Mouse (Mus musculus) CD4-positive helper T cell, adult 2 months (primary cell): ENCODE data around the gene Slc44a1.

Experiments
- DNase-seq: peaks from one replicate; pipeline ENCODE4 v3.0.0-alpha.2; 2012; ENCODE audit warnings: low read depth, missing footprints, low spot score

The Slc44a1 gene

DNA sequence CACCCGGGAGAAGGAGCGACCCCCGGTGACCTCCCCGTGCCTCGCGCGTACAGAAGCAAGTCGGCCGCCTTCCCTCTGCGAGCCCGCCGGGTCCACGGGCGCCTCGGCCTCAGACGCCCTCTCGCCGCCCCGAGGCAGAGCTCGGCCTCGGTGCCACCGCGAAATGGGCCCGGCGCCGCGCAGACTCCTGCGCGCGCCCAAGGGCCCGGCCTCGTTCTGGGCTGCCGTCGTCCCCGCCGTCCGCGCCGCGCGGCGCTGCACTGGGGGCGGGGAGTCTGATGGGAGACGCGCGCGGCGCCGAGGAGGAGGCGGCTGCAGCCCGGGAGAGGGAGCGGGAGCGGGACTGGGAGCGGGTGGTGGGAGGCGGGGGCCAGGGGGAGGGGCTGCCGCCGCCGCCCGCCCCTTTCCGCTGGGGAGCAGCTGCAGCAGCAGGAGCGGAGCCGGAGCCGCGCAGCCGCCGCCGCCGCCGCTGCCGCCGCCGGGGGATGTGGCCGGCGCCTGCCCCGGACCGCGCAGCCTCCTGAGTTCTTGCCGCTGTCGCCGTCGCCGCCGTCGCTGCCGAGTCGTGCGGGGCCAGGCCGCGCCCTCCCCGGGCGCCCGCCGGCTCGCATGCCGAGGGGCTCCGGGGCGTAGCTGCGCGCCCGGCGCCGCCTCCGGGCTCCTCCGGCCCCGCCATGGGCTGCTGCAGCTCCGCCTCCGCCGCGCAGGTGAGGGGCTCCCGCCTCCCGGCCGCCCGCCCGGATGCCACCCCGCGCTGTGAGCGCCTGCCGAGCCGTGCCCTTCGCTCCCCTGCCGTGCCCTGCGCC lies at the start of gene Slc44a1:
TSS of gene Slc44a1 (plus strand) at position 404 of the 806 bp plus-strand sequence.
- DNase-seq, result peak; percentile 90

DNA sequence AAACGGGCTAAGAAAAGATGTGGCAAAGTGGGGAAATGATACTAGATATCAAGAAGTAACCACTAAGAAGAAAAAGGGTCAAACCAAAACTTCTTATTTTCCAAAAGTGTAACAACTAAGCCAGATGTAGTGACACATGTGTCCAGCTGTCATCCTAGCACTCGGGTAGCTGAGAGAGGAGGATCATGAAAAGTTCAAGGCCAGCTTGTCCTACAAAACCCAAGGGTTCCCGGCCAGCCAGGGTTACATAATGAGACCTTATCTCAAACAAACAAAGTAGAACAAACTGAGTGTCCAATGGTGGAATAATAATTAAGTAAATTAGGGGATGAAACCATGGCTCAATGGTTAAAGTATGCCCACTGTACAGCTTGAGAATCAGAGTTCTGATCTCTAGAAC lies 45.2 kb upstream of the Slc44a1 start:
- no peak for DNase-seq

DNA sequence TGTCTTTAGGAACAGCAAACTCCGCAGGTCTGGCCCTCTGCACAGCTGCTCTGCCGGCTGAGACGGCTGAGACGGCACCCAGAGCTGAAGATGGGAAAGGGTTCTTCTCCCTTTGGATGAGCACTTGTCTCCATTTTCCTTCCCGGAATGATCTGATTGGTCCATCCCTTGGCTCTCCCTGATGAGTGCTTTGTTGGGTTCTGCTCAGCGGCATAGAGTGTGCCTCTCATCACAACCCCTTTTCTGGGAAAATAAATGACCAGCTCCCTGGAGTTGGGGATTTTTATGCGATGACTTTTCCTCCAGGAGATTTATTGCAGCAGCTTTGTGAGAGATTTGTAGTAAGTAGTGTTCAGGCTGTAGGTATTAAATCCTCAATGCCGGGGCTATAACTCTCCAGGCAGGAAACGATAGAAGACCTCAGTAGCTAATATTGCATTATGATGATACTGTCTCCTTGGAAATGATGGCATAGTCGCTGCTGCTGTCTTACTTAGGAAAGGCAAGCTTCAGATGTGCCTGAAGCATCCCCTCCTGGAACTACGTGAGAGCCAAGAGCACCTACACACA lies 43.5 kb upstream of the Slc44a1 start:
- no peak for DNase-seq

DNA sequence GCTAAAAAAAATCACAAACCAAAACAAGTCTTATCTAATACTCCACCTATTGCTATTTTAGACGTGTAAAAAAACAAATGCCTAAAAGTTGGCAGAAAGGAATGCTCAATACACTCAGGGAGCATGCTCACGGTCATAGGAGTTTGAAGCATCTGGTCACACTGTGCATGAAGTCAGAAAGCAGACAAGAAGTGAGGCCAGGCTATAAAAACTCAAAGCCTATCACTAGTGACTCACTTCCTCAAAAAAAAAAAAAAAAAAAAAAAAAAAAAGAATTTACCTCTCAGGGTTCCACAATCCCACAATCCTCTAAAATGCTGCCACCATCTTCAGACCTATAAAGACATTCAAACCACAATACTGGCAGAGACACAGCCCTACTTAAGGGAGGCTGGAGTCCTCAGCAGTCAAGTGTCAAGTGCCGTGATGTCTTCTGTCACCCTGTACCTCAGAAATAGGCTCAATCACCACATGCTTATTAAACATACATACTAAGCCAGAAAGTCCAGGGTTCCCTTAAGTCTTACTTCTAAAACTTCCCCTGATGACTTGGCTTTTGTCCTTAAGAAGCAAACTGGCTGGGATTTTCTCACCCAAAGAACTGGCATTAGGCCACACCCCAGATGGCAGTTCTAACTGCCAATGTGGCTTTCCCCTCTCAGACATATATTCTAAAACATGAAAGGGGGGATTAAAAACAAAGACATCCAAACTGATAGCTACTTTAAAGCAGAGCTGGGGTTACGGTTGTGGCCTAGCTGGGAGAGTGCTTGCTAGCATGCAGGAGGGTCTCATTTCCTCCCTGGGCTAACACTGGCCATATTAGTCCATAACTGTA lies 42.7 kb upstream of the Slc44a1 start:
- no peak for DNase-seq

DNA sequence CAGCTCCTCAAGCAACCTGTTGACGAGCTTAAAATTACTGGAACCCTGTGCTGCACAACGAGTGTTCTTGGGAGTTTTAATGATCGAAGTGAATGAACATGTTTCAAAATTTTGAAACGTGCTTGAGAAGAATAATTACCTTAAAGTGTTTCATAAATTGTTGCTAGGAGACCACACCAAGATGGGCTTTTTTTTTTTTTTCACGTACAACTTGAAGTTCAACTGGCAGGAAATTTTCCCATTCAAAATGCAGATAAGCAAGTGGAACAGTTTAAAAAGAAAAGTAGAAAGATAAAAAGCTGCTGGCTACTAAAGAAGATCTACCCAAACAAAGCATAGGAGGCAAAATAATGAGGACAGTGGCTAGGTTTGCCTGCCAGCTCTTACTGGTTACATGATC lies 41.7 kb upstream of the Slc44a1 start:
- DNase-seq, result no peak

DNA sequence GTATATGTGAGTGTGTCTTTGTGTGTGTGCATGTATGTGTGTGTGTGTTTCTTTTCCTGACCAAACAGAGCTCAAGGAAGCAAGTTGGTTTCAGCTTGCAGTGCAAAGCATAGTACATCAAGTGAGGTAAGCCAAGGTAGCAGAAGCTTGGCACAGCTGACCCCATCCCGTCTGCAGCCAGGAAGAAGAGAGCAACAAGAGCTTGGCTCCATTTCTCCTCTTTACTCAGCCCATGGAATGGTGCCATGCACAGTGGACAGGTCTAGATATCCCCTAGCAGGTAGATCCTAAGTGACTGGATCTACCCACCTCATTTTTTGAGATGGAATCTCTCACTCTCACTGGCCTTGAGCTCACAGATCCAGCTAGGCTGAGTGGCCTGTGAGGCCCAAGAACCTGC lies 40.8 kb upstream of the Slc44a1 start:
- DNase-seq, result no peak

DNA sequence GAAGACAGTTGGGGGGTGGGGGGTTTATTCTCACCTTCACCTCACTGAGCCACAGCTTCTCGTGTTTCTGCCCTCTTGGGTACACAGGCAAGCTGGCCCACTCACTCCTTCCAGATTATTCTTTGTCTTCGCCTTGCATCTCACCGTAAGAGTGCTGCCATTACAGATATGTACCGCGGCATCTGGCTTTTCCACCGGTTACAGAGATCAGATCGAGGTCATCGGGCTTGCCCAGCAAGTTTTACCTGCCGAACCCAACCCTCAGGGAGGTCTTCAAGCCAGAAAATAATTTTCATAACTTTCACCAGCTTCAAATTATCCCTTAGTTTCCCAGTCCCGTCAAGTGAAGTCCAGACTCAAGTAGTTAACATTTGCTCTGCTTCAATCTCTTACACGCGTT lies 36.8 kb upstream of the Slc44a1 start:
- DNase-seq, result no peak

DNA sequence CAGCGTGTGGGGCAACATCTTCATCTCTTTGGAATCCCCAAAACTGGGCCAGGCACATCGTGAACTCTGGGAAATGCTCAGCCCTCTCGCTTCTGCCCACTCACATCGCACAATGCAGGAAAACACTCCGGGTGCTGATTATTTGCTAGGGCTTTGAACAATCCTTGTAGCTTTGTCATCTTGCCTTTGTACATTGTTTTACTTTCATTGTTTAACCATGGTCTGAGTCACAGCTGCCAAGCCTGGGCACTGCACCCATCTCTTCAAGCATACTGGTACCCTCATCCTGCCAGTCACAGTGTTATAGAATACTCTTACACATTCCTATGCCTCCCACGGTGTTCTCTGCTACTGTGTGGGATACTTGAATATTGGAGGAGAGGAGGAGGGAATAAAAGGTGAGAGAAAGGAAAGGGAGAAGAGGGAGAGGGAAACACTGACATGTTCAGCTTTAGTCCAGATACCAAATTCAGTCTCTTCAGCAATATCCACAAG lies 35.7 kb upstream of the Slc44a1 start:
- no peak for DNase-seq

DNA sequence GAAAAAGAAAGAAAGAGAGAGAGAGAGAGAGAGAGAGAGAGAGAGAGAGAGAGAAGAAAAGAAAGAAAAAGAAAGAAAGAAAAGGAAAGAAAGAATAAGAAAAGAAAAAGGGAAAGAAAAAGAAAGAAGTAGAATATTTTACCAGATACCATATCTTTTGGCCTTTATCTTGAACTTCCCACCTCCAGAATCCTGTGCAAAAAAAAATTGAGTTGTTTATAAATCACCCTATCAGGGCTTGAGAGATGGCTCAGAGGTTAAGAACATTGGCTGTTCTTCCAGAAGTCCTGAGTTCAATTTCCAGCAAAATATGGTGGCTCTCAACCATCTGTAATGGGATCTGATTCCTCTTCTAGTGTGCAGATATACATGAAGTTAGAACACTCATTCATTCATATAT lies 33.3 kb upstream of the Slc44a1 start:
- no peak for DNase-seq

DNA sequence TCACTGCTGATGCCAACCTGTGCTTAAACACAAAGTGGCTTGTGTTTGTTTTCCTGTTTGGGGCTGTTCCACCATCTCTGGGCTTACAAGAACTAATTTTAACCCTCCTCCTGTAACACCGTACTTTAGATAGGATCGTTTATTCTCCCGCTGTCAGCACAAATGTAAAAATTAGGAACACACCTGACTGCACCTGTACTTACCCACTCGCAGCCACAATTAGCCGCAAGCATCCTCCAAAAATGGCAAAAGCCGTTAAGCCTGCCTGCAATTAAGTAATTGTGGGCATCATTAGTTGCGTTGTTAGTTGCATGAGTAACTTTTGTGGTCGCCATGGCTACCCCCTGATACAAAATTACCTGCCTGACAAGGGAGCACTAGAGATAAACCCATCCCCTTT lies 31.4 kb upstream of the Slc44a1 start:
- DNase-seq, result no peak

DNA sequence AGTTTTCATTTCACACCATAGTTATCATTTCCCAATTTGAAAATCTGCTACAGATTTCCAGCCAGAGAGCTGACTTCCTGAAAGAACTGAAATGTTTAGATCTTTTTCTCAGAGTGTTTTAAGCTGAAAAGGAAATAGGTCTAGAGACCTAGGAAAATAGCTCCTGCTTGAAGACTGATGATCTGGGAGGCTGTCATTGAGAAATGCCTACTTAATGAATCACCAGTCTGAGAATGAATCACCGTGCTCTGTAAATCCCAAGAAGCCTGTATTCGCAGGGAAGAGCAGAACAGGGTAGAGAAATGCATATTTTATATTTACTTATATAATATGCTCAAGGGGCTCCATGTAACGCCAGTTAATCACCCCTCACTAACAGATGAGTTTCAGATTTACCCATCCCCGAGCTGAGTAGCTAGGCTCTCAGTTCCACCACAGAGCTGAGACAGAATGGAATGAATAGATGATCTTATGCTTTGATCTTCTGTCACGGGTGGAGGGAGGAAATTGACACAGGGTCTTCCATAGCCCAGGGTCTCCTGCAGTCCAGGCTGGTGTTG lies 30.6 kb upstream of the Slc44a1 start:
- no peak for DNase-seq

DNA sequence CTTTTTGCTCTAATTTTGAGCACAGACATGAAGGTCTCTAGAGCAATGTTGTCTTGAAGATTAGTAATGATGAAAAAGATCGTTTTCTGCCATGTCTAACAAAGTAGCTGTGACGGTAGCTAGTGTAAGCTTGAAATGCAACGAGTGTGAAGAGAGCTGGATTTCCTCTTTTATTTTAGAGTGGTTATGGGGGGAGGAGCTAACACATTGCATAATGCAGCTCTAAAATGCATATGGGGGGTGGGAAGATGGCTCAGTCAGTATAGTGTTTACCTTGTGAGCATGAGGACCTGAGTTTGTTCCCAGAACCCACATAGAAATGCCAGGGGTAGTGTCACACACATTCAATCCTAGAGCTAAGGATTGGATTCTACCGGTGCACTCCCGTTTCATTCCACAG lies 29.5 kb upstream of the Slc44a1 start:
- DNase-seq, result no peak

DNA sequence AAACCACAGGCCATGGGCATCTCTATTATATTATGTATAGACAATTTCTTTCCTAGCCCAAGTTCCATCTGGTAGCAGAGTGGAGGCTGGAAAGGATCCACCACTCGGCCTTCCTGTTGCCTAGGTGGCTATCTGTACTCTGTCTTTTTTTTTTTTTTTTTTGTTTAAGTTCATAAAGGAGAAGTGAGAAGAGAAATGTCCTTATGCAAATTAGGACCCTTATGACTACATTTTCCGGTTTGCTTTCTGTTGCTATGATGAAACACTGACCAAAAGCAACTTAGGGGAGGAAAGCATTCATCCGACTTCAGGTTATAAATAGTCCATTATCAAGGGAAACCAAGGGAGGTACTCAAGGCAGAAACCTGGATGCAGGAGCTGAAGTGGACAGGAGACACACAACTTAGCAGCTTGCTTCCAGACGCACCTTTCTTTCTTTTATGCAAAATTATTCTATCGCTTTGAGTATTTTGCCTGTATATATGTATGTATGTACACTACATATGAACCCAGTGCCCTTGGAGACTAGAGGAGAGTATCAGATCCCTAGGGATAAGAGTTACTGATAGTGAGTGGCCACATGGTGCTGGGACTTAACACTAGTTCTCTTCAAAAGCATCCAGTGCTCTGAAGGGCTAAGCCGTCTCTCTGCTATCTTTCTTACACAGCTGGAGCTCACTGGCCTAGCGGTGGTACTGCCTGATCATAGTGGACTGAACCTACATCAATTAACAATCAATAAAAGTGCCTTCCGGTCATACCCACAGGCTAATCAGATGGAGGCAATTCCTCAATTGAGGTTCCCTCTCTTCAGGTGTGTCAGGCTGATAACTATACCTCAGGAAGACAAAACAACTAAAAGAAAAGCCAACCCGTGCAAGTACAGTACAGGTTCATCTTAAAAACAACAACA lies 28.0 kb upstream of the Slc44a1 start:
- DNase-seq, result no peak

DNA sequence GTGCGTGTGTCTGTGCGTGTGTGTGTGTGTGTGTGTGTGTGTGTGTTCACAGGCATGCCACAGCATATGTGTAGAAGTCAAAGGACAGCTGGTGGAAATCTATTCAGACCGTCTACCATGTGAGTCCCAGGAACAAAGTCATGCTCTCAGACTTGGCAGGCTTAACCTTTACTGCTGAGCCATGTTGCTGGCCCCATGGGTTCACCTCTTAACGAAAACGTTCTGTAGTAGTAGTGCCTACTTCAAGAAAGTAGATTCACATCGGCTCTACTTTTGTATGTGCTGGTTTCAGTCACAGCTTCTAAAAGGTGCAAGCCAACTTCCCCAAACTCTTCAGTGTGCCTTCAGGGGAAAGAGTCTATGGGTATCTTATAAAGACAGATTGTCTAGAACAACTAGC lies 27.2 kb upstream of the Slc44a1 start:
- DNase-seq, result no peak

DNA sequence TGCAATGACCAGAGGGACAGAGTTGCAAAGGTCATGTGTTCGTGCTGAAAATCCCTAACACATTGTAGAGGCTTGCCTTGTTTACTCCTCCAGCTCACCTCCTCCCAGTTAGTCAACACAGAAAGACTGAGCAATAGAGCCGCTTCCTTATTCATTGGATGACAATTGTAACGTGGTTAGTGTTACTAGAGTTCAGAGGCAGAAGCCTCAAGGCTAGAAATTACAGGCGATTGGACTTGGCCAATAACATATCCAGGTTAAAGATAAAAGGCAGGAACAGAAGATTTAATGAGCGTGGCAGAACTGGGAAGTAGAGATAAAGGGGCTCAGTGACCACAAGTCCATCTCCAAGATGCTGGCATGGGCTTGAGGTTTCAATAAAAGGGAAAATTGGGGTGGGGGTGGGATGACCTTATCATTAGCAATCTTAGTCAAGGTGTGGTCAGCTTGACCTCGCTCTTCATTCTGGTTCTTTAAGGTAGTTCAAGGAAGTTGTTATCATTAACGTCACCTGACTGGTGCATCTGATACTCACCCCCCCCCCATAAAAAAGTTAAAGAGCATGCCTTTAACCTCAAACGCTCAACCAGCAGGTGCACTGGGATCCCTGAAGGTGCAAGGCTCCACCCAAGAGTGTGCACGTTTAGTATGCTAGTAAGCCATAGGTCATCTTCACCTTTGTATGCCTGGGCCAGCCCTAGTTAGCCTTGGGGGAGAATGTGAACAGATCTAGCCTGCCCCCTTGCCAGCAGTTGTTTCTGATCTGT lies 26.0 kb upstream of the Slc44a1 start:
- no peak for DNase-seq

DNA sequence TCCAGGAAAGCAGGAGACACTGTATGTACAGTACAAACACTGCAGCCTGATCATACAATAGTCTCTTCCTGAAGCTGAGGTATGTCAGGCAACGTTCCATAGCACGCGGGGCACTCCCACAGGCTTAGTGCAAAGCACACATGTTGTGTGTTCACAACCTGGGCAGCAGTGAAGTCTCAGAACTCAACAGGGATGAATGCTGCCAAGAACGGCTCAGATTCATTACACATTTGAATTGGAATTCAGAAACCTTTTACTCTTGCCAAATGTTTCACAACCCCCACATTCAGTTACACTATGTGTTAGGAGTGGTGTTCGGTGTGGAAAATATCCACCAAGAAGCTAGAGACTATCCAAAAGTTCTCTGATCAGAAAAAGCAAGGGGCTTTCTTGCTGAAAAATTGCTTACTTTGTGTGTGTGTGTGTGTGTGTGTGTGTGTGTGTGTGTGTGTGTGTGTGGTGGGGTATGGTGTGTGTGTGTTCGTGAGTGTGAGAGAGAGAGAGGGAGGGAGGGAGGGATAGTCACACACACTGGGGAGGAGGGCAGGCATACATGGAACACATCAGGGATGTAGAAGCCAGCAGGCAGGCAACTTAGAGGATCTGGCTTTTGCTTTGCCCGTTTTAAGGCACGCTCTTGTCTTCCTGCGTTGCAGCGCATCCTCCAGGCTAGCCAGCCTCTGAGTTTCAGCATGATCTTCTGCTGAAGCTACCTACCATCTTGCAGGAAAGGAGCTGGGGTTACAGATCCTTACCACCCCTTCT lies 24.2 kb upstream of the Slc44a1 start:
- DNase-seq, result no peak

DNA sequence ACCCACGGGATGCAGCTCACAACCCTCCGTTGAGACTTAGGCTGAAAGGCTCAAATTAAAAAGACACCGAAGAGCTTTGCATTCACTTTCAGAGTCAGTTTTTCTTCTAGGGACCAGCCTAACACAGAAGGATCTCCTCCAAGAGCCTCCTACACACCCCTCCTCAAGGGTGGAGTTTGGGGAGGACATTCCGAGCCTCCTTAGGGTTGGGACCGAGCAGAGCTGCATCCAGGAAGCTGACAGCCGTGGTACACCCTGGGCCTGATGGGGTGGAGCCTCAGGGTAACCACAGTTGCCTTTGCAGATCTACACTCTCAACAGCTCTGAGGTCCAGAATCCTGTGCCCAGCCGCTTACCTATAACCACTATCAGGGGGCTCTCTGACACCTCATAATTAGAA lies 23.3 kb upstream of the Slc44a1 start:
- no peak for DNase-seq

DNA sequence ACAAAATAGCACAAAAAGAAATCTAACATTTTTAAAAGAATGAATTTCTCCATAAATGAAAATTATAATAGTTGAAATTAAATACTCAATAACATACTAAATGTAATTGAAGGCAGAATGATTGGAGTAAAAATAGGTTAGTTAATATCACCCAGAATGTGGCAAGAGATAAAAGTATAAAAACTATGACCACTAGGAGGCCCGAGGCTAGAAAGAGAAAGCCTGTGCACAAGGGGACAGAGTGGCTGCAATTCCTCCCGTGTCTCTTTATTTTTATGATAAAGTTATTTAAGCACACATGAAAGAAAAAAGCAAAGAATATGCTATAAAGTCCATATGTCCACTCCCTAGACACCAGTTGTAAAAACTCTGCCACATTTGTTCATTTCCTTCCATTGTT lies 17.4 kb upstream of the Slc44a1 start:
- DNase-seq, result no peak

DNA sequence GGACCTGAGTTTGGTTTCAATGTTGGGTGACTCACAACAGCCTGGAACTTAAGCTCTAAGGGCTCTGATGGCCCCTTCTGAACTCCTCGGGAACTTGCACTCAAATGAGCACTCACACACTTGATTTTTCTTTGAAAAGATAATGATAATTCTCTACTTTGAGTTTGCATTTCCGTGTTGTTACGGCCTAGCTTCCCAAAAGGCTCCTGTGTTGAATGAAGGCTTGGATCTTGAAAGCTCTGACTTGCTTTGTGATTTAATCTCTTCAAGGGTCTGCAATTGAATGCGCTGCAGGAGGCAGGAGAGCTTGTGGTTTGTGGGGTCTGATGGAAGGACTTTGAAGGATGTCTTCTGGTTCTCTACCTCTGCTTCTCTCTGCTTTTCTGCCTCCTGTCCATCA lies 13.1 kb upstream of the Slc44a1 start:
- no peak for DNase-seq

DNA sequence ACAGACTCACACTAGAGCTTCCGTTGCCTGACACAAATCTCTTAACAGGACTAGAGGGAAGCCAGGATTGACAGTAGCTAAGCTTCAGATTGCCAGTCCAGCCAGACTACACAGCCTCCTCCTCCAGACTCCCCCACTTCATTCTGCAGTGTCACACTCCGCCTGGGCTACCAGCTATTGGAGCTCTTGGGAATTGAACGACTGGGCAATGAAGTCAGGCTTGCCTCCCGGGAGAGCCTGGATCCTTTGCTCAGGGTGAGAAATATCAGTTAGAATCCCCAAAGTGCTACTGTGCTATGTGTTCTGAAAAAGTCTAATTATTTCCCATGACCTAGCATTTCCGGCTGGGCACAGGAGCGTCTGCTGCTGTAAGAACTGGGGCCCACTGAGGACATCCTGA lies 9.7 kb upstream of the Slc44a1 start:
- DNase-seq, result no peak
